Mouse (Mus musculus): Measurements from ENCODE around the gene Gart. TPM values are rescaled to one million over a fixed set of nuclear protein-coding genes. Genes with fewer than 3 reads are reported as not detected.

Gart gene
- polyA plus RNA-seq, 1 experiment from 2014 or later = 113 TPM

Other genes starting within 250 kb of the Gart start
- 9.8 and 9.9 TPM in 2 replicates for gene Il10rb, start 240.8 kb downstream of the Gart start, polyA plus RNA-seq (2014; fragmentation: Nextera tagmentation; extraction: Ambion mirVana)
- gene Ifnar1, start 161.7 kb downstream of the Gart start, polyA plus RNA-seq (2014; fragmentation: Nextera tagmentation; extraction: Ambion mirVana) = 51.5 and 57.4 TPM in 2 replicates
- gene Ifngr2, start 99.9 kb downstream of the Gart start, polyA plus RNA-seq (2014; fragmentation: Nextera tagmentation; extraction: Ambion mirVana) = 40.4 and 41.4 TPM in 2 replicates
- 39.8 and 41.6 TPM in 2 replicates for gene Tmem50b, start 49.2 kb downstream of the Gart start, polyA plus RNA-seq (2014; fragmentation: Nextera tagmentation; extraction: Ambion mirVana)
- 3.5 and 4.7 TPM in 2 replicates for gene Dnajc28, start 27.9 kb downstream of the Gart start, polyA plus RNA-seq (2014; fragmentation: Nextera tagmentation; extraction: Ambion mirVana)
- gene Son, start 554 bp upstream of the Gart start, polyA plus RNA-seq (2014; fragmentation: Nextera tagmentation; extraction: Ambion mirVana) = 135 and 143 TPM in 2 replicates
- gene Donson, start 41.8 kb upstream of the Gart start, polyA plus RNA-seq (2014; fragmentation: Nextera tagmentation; extraction: Ambion mirVana) = 32.4 and 36.7 TPM in 2 replicates
- 66.7 and 76.4 TPM in 2 replicates for gene Cryzl1, start 82.0 kb upstream of the Gart start, polyA plus RNA-seq (2014; fragmentation: Nextera tagmentation; extraction: Ambion mirVana)
- gene Itsn1, start 82.3 kb upstream of the Gart start, polyA plus RNA-seq (2014; fragmentation: Nextera tagmentation; extraction: Ambion mirVana) = 36.5 and 40.1 TPM in 2 replicates